Mouse (Mus musculus): Measurements from ENCODE around the gene Rai1.

GRCm38 (mm10) chr11:60122611-60123010 is 17.8 kb downstream of the Rai1 start:
- no peak for TF ChIP-seq CTCF (IDR thresholded peaks at IDR 0.05; ENCODE audit: borderline replicate concordance, insufficient read depth, low read length)
- no peak for TF ChIP-seq POLR2A (IDR thresholded peaks at IDR 0.05; ENCODE audit: low read depth, low read length)

Measured in embryonic fibroblast, embryonic 13.5 days (primary cell).